Mouse (Mus musculus): Measurements from ENCODE around the gene Olfr1499.

- 0 out of 2 replicates have a peak, but pooled peaks have one; percentile 6 for TF ChIP-seq ZC3H11A (IDR thresholded peaks at IDR 0.05; ENCODE audit: borderline replicate concordance, low read depth, low read length)
- no peak for TF ChIP-seq MAFK (IDR thresholded peaks at IDR 0.05; ENCODE audit: insufficient read depth, low read depth, low read length)
- TF ChIP-seq HCFC1 (IDR thresholded peaks at IDR 0.05; ENCODE audit: borderline replicate concordance, insufficient read depth, low read length) = no peak
Measured at GRCm38 (mm10) chr19:13768565-13769276, 50.5 kb downstream of the Olfr1499 start.
